Mouse (Mus musculus): ENCODE measurements around the gene Pax7.

DNA sequence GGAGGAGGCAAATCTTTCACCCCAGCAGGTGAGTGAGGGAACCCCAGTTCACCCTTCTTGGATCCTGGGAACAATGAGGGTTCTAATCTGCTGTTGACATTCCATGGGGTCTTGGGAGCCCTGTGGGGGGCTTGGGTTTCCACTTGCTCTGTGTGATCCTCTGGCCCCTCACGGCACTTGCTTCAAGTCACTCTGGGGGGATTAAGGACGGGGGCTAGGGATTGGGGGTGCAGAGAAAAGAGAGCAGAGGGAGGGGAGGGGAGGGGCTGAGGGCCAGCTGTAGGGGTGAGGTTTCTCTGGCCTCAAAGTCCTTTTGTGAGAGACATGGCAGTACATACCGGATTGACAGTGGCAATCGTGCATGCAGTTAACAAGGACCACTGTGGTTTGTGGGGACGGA, 140.0 kb downstream of the Pax7 start:
- TF ChIP-seq CTCF (IDR thresholded peaks at IDR 0.05 in 2 of 3, conservative IDR thresholded peaks at IDR 0.05 in 1 of 3; ENCODE audit: control insufficient read depth in 1 of 3, insufficient read depth in 1 of 3, low read depth in 2 of 3, low read length in 3 of 3, poor library complexity in 1 of 3, severe bottlenecking in 1 of 3) = no peak
- TF ChIP-seq POLR2A (IDR thresholded peaks at IDR 0.05; ENCODE audit: control insufficient read depth in 1 of 2, insufficient read depth in 1 of 2, low read depth in 1 of 2, low read length in 2 of 2, poor library complexity in 1 of 2) = no peak
- no peak for TF ChIP-seq USF1 (IDR thresholded peaks at IDR 0.05; ENCODE audit: low read depth, low read length)
- TF ChIP-seq E2F4 (IDR thresholded peaks at IDR 0.05; ENCODE audit: borderline replicate concordance, low read depth, low read length) = no peak
- no peak for TF ChIP-seq MXI1 (IDR thresholded peaks at IDR 0.05; ENCODE audit: low read depth, low read length)
- TF ChIP-seq NELFE (IDR thresholded peaks at IDR 0.05; ENCODE audit: low read depth, low read length) = no peak
- TF ChIP-seq RAD21 (IDR thresholded peaks at IDR 0.05; ENCODE audit: low read depth, low read length) = no peak
- no peak for TF ChIP-seq NRF1 (IDR thresholded peaks at IDR 0.05; ENCODE audit: insufficient read depth, low read depth, low read length, poor library complexity, severe bottlenecking)
- no peak for TF ChIP-seq CHD2 (IDR thresholded peaks at IDR 0.05; ENCODE audit: low read length)
